Mouse (Mus musculus) stomach, postnatal 0 days (tissue): ENCODE measurements around the gene 2810006K23Rik. TPM values are rescaled to one million over a fixed set of nuclear protein-coding genes. Genes with fewer than 3 reads are reported as not detected.

Experiments
- ATAC-seq: fragments of 200-750 bp; cut with Nextera tagmentation; 2 replicates; pipeline ENCODE4 v1.8.0; 2017; ENCODE audit not compliant: low FRiP score, low TSS enrichment
- DNase-seq: peaks from one replicate; pipeline ENCODE4 v3.0.0-alpha.2; 2016; ENCODE audit warnings: low spot score
- H3K27ac ChIP-seq: fragments of 300-500 bp; sonication (generic); replicated peaks from 2 replicates; pipeline ENCODE4 v1.5.1; 2014; ENCODE audit warnings: mild to moderate bottlenecking, control low read depth
- H3K27me3 ChIP-seq: fragments of 300-500 bp; sonication (generic); 2 replicates; pipeline ENCODE4 v1.6.1; 2014; ENCODE audit warnings: low read length; ENCODE audit not compliant: control insufficient read depth, insufficient read depth
- H3K36me3 ChIP-seq: fragments of 300-500 bp; sonication (generic); 2 replicates; pipeline ENCODE4 v1.6.1; 2014; ENCODE audit warnings: low read length, mixed read lengths; ENCODE audit not compliant: control insufficient read depth, insufficient read depth
- H3K4me1 ChIP-seq: fragments of 300-500 bp; sonication (generic); replicated peaks from 2 replicates; pipeline ENCODE4 v1.6.1; 2014; ENCODE audit warnings: antibody characterized with exemption; ENCODE audit not compliant: control insufficient read depth, insufficient read depth
- H3K4me2 ChIP-seq: fragments of 300-500 bp; sonication (generic); replicated peaks from 2 replicates; pipeline ENCODE4 v1.6.1; 2014; ENCODE audit warnings: low read depth, mild to moderate bottlenecking, control low read depth, moderate library complexity
- H3K4me3 ChIP-seq: fragments of 300-500 bp; sonication (generic); 2 replicates; pipeline ENCODE4 v1.5.1; 2014; ENCODE audit warnings: low read depth, low read length, control low read depth
- H3K9ac ChIP-seq: fragments of 300-500 bp; sonication (generic); 2 replicates; pipeline ENCODE4 v1.6.1; 2014; ENCODE audit warnings: mild to moderate bottlenecking, low read length, control low read depth, mixed read lengths
- H3K9me3 ChIP-seq: fragments of 300-500 bp; sonication (generic); 2 replicates; pipeline ENCODE4 v1.6.1; 2016; ENCODE audit warnings: low read length; ENCODE audit not compliant: control insufficient read depth
- CTCF ChIP-seq: IDR thresholded peaks from 2 replicates; pipeline ENCODE4 v1.5.1; 2016; ENCODE audit warnings: antibody characterized with exemption, low read depth, mild to moderate bottlenecking, moderate library complexity
- EP300 ChIP-seq: optimal IDR thresholded peaks from 2 replicates; pipeline ENCODE3; 2016; ENCODE audit warnings: antibody characterized with exemption
- WGBS: fragments of 180-500 bp; shearing (Covaris S2); extraction: QIAGEN DNeasy Blood & Tissue Kit; methylation state at CpG from one replicate; pipeline ENCODE4 v1.1.7; 2014; 5-methylcytosine and 5-hydroxymethylcytosine counted together
- polyA plus RNA-seq: library from polyadenylated mRNA; unstranded; fragments of >200 nt; fragmentation: Nextera tagmentation; extraction: Ambion mirVana; gene quantifications from 2 replicates; pipeline ENCODE4 v1.2.1, GENCODE M21; 2015

Gene 2810006K23Rik
- polyA plus RNA-seq, 1 experiment from 2014 or later, result 6.9 TPM

DNA sequence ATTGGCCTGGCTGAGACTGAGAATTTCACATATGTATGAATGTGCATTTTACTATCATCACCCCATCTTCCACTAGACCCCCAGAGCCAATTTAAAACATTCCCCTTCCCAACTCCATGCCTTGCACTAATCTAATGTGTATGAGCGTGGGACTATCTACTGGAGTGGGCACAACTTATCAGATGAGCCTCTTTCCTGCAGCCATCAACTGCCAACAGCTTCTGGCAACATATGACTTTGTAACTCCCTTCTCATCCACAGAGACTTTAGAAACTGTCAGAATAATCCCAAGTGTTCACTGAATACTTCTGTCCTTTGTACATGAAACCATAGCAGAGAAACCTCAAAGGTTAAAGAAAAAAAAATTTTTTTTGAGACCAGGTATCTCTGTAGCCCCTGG lies 52.2 kb downstream of the 2810006K23Rik start:
- no peak overlapping the region for H3K4me2 ChIP-seq
- DNase-seq (no peak), ATAC-seq (no peak)
- peaks cover 26% of the 10 kb centered on the region for H3K36me3 ChIP-seq
- no peak overlapping the region for H3K9ac ChIP-seq
- no peak overlapping the region for H3K27ac ChIP-seq
- H3K4me1 ChIP-seq, result no peaks in the 10 kb centered on the region
- H3K9me3 ChIP-seq, result no peaks in the 10 kb centered on the region
- WGBS, result 88% methylated on average over 1 of the region's 1 CpGs
- TF ChIP-seq EP300, result no peak
- no peak for TF ChIP-seq CTCF
- no peak overlapping the region for H3K4me3 ChIP-seq
- no peaks in the 10 kb centered on the region for H3K27me3 ChIP-seq

DNA sequence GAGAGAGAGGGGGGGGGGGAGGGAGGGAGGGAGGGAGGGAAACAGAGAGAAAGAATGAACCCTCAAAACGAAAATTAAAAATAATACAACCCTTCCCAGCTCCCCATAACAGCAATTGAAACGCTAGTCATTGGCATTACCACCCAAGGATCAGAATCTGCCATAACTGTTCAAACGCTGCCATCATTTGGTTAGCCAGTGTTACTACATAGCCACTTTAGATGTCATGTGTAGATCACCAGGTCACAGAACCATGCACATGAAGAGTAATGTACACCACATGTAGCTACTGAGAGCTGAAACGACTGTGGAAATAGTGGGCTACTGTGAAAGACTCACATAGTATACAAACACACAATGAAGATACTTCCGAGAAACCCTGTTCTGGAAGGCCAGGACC lies 60.0 kb downstream of the 2810006K23Rik start:
- DNase-seq, result peak; percentile 15
- no peak for TF ChIP-seq EP300
- peak; percentile 73 for TF ChIP-seq CTCF

More for the DNA sequence above, 60.0 kb downstream of the 2810006K23Rik start:
- Histone ChIP-seq H3K4me1 (no peaks in the 10 kb centered on the region), H3K27me3 (no peaks in the 10 kb centered on the region), H3K4me2 (no peak overlapping the region), H3K9me3 (no peaks in the 10 kb centered on the region), H3K9ac (no peak overlapping the region), H3K27ac (no peak overlapping the region), H3K4me3 (no peak overlapping the region), H3K36me3 (peaks cover 37% of the 10 kb centered on the region)
- 62% methylated on average over 5 of the region's 5 CpGs for WGBS
- ATAC-seq, result no peak

Other genes starting within 250 kb of the 2810006K23Rik start
- 7.7 and 8.2 TPM in 2 replicates for gene Abcb9, start 232.3 kb upstream of the 2810006K23Rik start, polyA plus RNA-seq
- 19.0 and 21.0 TPM in 2 replicates for gene Ogfod2, start 215.8 kb upstream of the 2810006K23Rik start, polyA plus RNA-seq
- 77.1 and 78.9 TPM in 2 replicates for gene Arl6ip4, start 212.0 kb upstream of the 2810006K23Rik start, polyA plus RNA-seq
- 1.8 and 2.3 TPM in 2 replicates for gene Pitpnm2, start 78.3 kb upstream of the 2810006K23Rik start, polyA plus RNA-seq
- gene Mphosph9, start 117 bp upstream of the 2810006K23Rik start, polyA plus RNA-seq, result 2.2 and 2.9 TPM in 2 replicates
- 57.6 and 81.6 TPM in 2 replicates for gene Cdk2ap1, start 35.0 kb downstream of the 2810006K23Rik start, polyA plus RNA-seq
- 44.8 and 45.2 TPM in 2 replicates for gene Sbno1, start 97.9 kb downstream of the 2810006K23Rik start, polyA plus RNA-seq
- gene Kmt5a, start 111.8 kb downstream of the 2810006K23Rik start, polyA plus RNA-seq, result 64.1 and 90.2 TPM in 2 replicates
- gene Rilpl2, start 150.3 kb downstream of the 2810006K23Rik start, polyA plus RNA-seq, result 19.3 and 20.7 TPM in 2 replicates
- 9.1 and 10.8 TPM in 2 replicates for gene Snrnp35, start 155.0 kb downstream of the 2810006K23Rik start, polyA plus RNA-seq
- gene Rilpl1, start 203.3 kb downstream of the 2810006K23Rik start, polyA plus RNA-seq, result 9.0 and 9.3 TPM in 2 replicates
- 544 and 572 TPM in 2 replicates for gene Tmed2, start 212.6 kb downstream of the 2810006K23Rik start, polyA plus RNA-seq
- gene Ddx55, start 224.8 kb downstream of the 2810006K23Rik start, polyA plus RNA-seq, result 5.8 and 6.1 TPM in 2 replicates